Mouse (Mus musculus) layer of hippocampus, postnatal 25 days (tissue): ENCODE measurements around the gene Hdhd3. TPM values are rescaled to one million over a fixed set of nuclear protein-coding genes. Genes with fewer than 3 reads are reported as not detected.
"Not testable (repeated sequence)": the region's sequence is repeated elsewhere in the genome, so short reads cannot be mapped to it uniquely, and the experiment has no call there.

Source experiments
- DNase-seq, 2 experiments: peaks; one replicate each; pipeline ENCODE4 v3.0.0; 2022; ENCODE audit warnings: mixed read lengths in 2 of 2, low spot score in 1 of 2; ENCODE audit errors: extremely low spot score in 1 of 2
- total RNA-seq, 2 experiments: library from RNA; stranded (reverse); gene quantifications; 2 replicates each; pipeline ENCODE4 v1.2.3; 2021

The Hdhd3 gene
- total RNA-seq, 2 experiments from 2014 or later, result 9.4 to 10.7 TPM

GRCm38 (mm10) chr4:62479937-62480708, 23.1 kb downstream of the Hdhd3 start, which contains the start of gene Bspry:
Bspry (plus strand) TSS chr4:62480053.
- DNase-seq, result no peak

GRCm38 (mm10) chr4:62479593-62479936, 23.7 kb downstream of the Hdhd3 start:
- DNase-seq, result not testable (repeated sequence)

- no peak for DNase-seq
These were observed 25.6 kb downstream of the Hdhd3 start for GRCm38 (mm10) chr4:62477542-62478244.

GRCm38 (mm10) chr4:62475793-62476192, 27.5 kb downstream of the Hdhd3 start:
- no peak for DNase-seq

- DNase-seq, result no peak
These were observed 28.1 kb downstream of the Hdhd3 start for GRCm38 (mm10) chr4:62475131-62475530.

GRCm38 (mm10) chr4:62472071-62472470, 31.2 kb downstream of the Hdhd3 start:
- no peak for DNase-seq

GRCm38 (mm10) chr4:62470598-62471051, 32.6 kb downstream of the Hdhd3 start, which contains the start of gene Wdr31:
Wdr31 (minus strand) TSS chr4:62470896.
- DNase-seq, result peak; percentile 80 to 81

GRCm38 (mm10) chr4:62468158-62468557, 35.1 kb downstream of the Hdhd3 start:
- no peak for DNase-seq

GRCm38 (mm10) chr4:62463124-62463523, 40.1 kb downstream of the Hdhd3 start:
- no peak for DNase-seq

GRCm38 (mm10) chr4:62460348-62460747, 42.9 kb downstream of the Hdhd3 start:
- no peak for DNase-seq

GRCm38 (mm10) chr4:62459081-62459480, 44.2 kb downstream of the Hdhd3 start:
- DNase-seq, result peak in 1 of 2 experiments; percentile 30

GRCm38 (mm10) chr4:62454995-62455394, 48.3 kb downstream of the Hdhd3 start:
- peak in 1 of 2 experiments; percentile 39 for DNase-seq

Other genes starting within 250 kb of the Hdhd3 start
- 1 to 10 TPM; 8.3 to 8.9 TPM for gene Slc31a2, start 240.9 kb downstream of the Hdhd3 start, total RNA-seq
- 10 to 100 TPM; 38.1 to 44.2 TPM for gene Fkbp15, start 142.9 kb downstream of the Hdhd3 start, total RNA-seq
- 10 to 100 TPM; 16.2 to 16.8 TPM for gene Slc31a1, start 142.7 kb downstream of the Hdhd3 start, total RNA-seq
- 10 to 100 TPM; 43.0 to 51.1 TPM for gene Cdc26, start 94.8 kb downstream of the Hdhd3 start, total RNA-seq
- gene Prpf4, start 94.7 kb downstream of the Hdhd3 start, total RNA-seq, result 10 to 100 TPM; 12.4 to 12.6 TPM
- not detected for gene Rnf183, start 68.2 kb downstream of the Hdhd3 start, total RNA-seq
- gene Wdr31, start 32.6 kb downstream of the Hdhd3 start, total RNA-seq, result 1 to 10 TPM; 6.7 to 8.5 TPM
- gene Bspry, start 23.4 kb downstream of the Hdhd3 start, total RNA-seq, result under 1 TPM; 0.20 to 0.38 TPM
- 10 to 100 TPM; 25.8 to 28.9 TPM for gene Alad, start 16.5 kb upstream of the Hdhd3 start, total RNA-seq
- gene Pole3, start 21.6 kb upstream of the Hdhd3 start, total RNA-seq, result 10 to 100 TPM; 21.0 to 21.9 TPM
- gene 4933430I17Rik, start 21.9 kb upstream of the Hdhd3 start, total RNA-seq, result under 1 TPM; 0.21 to 0.54 TPM
- gene Rgs3, start 56.4 kb upstream of the Hdhd3 start, total RNA-seq, result 10 to 100 TPM; 18.9 to 23.6 TPM